Mouse (Mus musculus) neural tube, embryonic 15.5 days (tissue): ENCODE measurements around the gene Ttc7b. TPM values are rescaled to one million over a fixed set of nuclear protein-coding genes. Genes with fewer than 3 reads are reported as not detected.

Source experiments
- ATAC-seq: fragments of 200-750 bp; cut with Nextera tagmentation; 2 replicates; pipeline ENCODE4 v1.8.0; 2017; ENCODE audit warnings: mild to moderate bottlenecking, moderate TSS enrichment, moderate library complexity; ENCODE audit not compliant: low FRiP score
- H3K27ac ChIP-seq: fragments of 300-500 bp; sonication (generic); replicated peaks from 2 replicates; pipeline ENCODE4 v1.5.1; 2015; ENCODE audit warnings: mild to moderate bottlenecking, inconsistent platforms
- H3K27me3 ChIP-seq: fragments of 300-500 bp; sonication (generic); replicated peaks from 2 replicates; pipeline ENCODE4 v1.6.1; 2015; ENCODE audit warnings: inconsistent platforms
- H3K36me3 ChIP-seq: fragments of 300-500 bp; sonication (generic); 2 replicates; pipeline ENCODE4 v1.6.1; 2015; ENCODE audit warnings: inconsistent platforms
- H3K4me1 ChIP-seq: fragments of 300-500 bp; sonication (generic); 2 replicates; pipeline ENCODE4 v1.6.1; 2015; ENCODE audit warnings: inconsistent platforms
- H3K4me2 ChIP-seq: fragments of 300-500 bp; sonication (generic); 2 replicates; pipeline ENCODE4 v1.6.1; 2015; ENCODE audit warnings: inconsistent platforms, mild to moderate bottlenecking, moderate library complexity
- H3K4me3 ChIP-seq: fragments of 300-500 bp; sonication (generic); replicated peaks from 2 replicates; pipeline ENCODE4 v1.5.1; 2015; ENCODE audit warnings: mild to moderate bottlenecking, inconsistent platforms
- H3K9ac ChIP-seq: fragments of 300-500 bp; sonication (generic); replicated peaks from 2 replicates; pipeline ENCODE4 v1.6.1; 2015; ENCODE audit warnings: mild to moderate bottlenecking, inconsistent platforms
- H3K9me3 ChIP-seq: fragments of 300-500 bp; sonication (generic); replicated peaks from 2 replicates; pipeline ENCODE4 v1.6.1; 2016; ENCODE audit warnings: inconsistent platforms
- WGBS: fragments of 180-500 bp; shearing (Covaris S2); methylation state at CpG from one replicate; pipeline ENCODE4 v1.1.7; 2015; ENCODE audit warnings: mixed read lengths; 5-methylcytosine and 5-hydroxymethylcytosine counted together
- polyA plus RNA-seq: library from polyadenylated mRNA; unstranded; fragments of >200 nt; fragmentation: Nextera tagmentation; extraction: Ambion mirVana; gene quantifications from 2 replicates; pipeline ENCODE4 v1.2.1, GENCODE M21; 2015

Ttc7b gene
- polyA plus RNA-seq, 1 experiment from 2014 or later, result 10.2 TPM

GRCm38 (mm10) chr12:100406094-100406493 is 114.5 kb downstream of the Ttc7b start:
- Histone ChIP-seq H3K4me2 (no peak overlapping the region), H3K9me3 (no peaks in the 10 kb centered on the region), H3K27ac (no peak overlapping the region), H3K9ac (no peak overlapping the region), H3K4me1 (peaks cover 29% of the 10 kb centered on the region), H3K36me3 (peaks cover 10% of the 10 kb centered on the region), H3K4me3 (no peak overlapping the region), H3K27me3 (no peaks in the 10 kb centered on the region)
- WGBS, result 86% methylated on average over 11 of the region's 11 CpGs
- no peak for ATAC-seq

- 89% methylated on average over 8 of the region's 8 CpGs for WGBS
- Histone ChIP-seq H3K27me3 (no peaks in the 10 kb centered on the region), H3K36me3 (peaks cover 15% of the 10 kb centered on the region), H3K4me1 (peaks cover 29% of the 10 kb centered on the region), H3K4me3 (no peak overlapping the region), H3K9ac (no peak overlapping the region), H3K9me3 (no peaks in the 10 kb centered on the region), H3K4me2 (no peak overlapping the region), H3K27ac (no peak overlapping the region)
- ATAC-seq, result no peak
These were observed 115.1 kb downstream of the Ttc7b start for GRCm38 (mm10) chr12:100405512-100406030.

- no peaks in the 10 kb centered on the region for H3K27me3 ChIP-seq
- no peak overlapping the region for H3K9ac ChIP-seq
- no peaks in the 10 kb centered on the region for H3K9me3 ChIP-seq
- no peak overlapping the region for H3K4me2 ChIP-seq
- H3K4me1 ChIP-seq, result peaks cover 29% of the 10 kb centered on the region
- no peak for ATAC-seq
- no peak overlapping the region for H3K4me3 ChIP-seq
- no peak overlapping the region for H3K27ac ChIP-seq
- 54% methylated on average over 3 of the region's 3 CpGs for WGBS
- H3K36me3 ChIP-seq, result peaks cover 21% of the 10 kb centered on the region
These were observed 116.2 kb downstream of the Ttc7b start for GRCm38 (mm10) chr12:100404430-100404829.

- H3K27ac ChIP-seq, result no peak overlapping the region
- H3K27me3 ChIP-seq, result no peaks in the 10 kb centered on the region
- no peak overlapping the region for H3K9ac ChIP-seq
- peaks cover 22% of the 10 kb centered on the region for H3K36me3 ChIP-seq
- WGBS, result 91% methylated on average over 4 of the region's 4 CpGs
- no peak for ATAC-seq
- no peak overlapping the region for H3K4me3 ChIP-seq
- H3K4me1 ChIP-seq, result peaks cover 32% of the 10 kb centered on the region
- H3K4me2 ChIP-seq, result no peak overlapping the region
- no peaks in the 10 kb centered on the region for H3K9me3 ChIP-seq
These were observed 117.7 kb downstream of the Ttc7b start for GRCm38 (mm10) chr12:100403005-100403324.

- 95% methylated on average over 10 of the region's 10 CpGs for WGBS
- ATAC-seq, result no peak
These were observed 118.2 kb downstream of the Ttc7b start for GRCm38 (mm10) chr12:100402296-100403004.

GRCm38 (mm10) chr12:100400119-100400518 is 120.5 kb downstream of the Ttc7b start:
- no peak overlapping the region for H3K9ac ChIP-seq
- peaks cover 22% of the 10 kb centered on the region for H3K4me1 ChIP-seq
- H3K4me2 ChIP-seq, result no peak overlapping the region
- ATAC-seq, result no peak
- H3K27ac ChIP-seq, result no peak overlapping the region
- H3K4me3 ChIP-seq, result no peak overlapping the region
- H3K36me3 ChIP-seq, result peaks cover 26% of the 10 kb centered on the region
- H3K9me3 ChIP-seq, result no peaks in the 10 kb centered on the region
- WGBS, result 95% methylated on average over 3 of the region's 3 CpGs
- H3K27me3 ChIP-seq, result no peaks in the 10 kb centered on the region

More at GRCm38 (mm10) chr12:100402296-100403004, 118.2 kb downstream of the Ttc7b start:
- H3K36me3 ChIP-seq, result peaks cover 22% of the 10 kb centered on the region
- H3K9ac ChIP-seq, result no peak overlapping the region
- H3K9me3 ChIP-seq, result no peaks in the 10 kb centered on the region
- no peaks in the 10 kb centered on the region for H3K27me3 ChIP-seq
- H3K4me1 ChIP-seq, result peaks cover 34% of the 10 kb centered on the region
- no peak overlapping the region for H3K4me3 ChIP-seq
- no peak overlapping the region for H3K4me2 ChIP-seq
- H3K27ac ChIP-seq, result no peak overlapping the region

GRCm38 (mm10) chr12:100399126-100399727 is 121.4 kb downstream of the Ttc7b start:
- 87% methylated on average over 5 of the region's 5 CpGs for WGBS
- H3K4me3 ChIP-seq, result no peak overlapping the region
- ATAC-seq, result no peak
- H3K4me1 ChIP-seq, result peaks cover 18% of the 10 kb centered on the region
- H3K27ac ChIP-seq, result peak overlapping the region; percentile 54; the same call in 1 of the 2 replicates
- peaks cover 34% of the 10 kb centered on the region for H3K36me3 ChIP-seq
- H3K4me2 ChIP-seq, result no peak overlapping the region
- no peaks in the 10 kb centered on the region for H3K27me3 ChIP-seq
- no peaks in the 10 kb centered on the region for H3K9me3 ChIP-seq
- H3K9ac ChIP-seq, result no peak overlapping the region

- H3K9ac ChIP-seq, result no peak overlapping the region
- H3K27me3 ChIP-seq, result no peaks in the 10 kb centered on the region
- peak overlapping the region; percentile 54 for H3K27ac ChIP-seq
- WGBS, result 51% methylated on average over 8 of the region's 8 CpGs
- no peaks in the 10 kb centered on the region for H3K9me3 ChIP-seq
- H3K4me2 ChIP-seq, result no peak overlapping the region
- H3K4me3 ChIP-seq, result no peak overlapping the region
- H3K4me1 ChIP-seq, result peaks cover 16% of the 10 kb centered on the region
- no peak for ATAC-seq
- H3K36me3 ChIP-seq, result peaks cover 35% of the 10 kb centered on the region
These were observed 122.2 kb downstream of the Ttc7b start for GRCm38 (mm10) chr12:100398268-100398943.

- no peaks in the 10 kb centered on the region for H3K27me3 ChIP-seq
- peaks cover 27% of the 10 kb centered on the region for H3K36me3 ChIP-seq
- no peaks in the 10 kb centered on the region for H3K9me3 ChIP-seq
- no peak overlapping the region for H3K4me3 ChIP-seq
- ATAC-seq, result no peak
- no peak overlapping the region for H3K4me2 ChIP-seq
- no peak overlapping the region for H3K9ac ChIP-seq
- H3K4me1 ChIP-seq, result peaks cover 17% of the 10 kb centered on the region
- peak overlapping the region; percentile 54; the same call in 1 of the 2 replicates for H3K27ac ChIP-seq
- 53% methylated on average over 15 of the region's 15 CpGs for WGBS
These were observed 123.0 kb downstream of the Ttc7b start for GRCm38 (mm10) chr12:100397432-100398146.

- Histone ChIP-seq H3K4me3 (no peak overlapping the region), H3K9ac (no peak overlapping the region), H3K4me2 (no peak overlapping the region), H3K27ac (no peak overlapping the region), H3K4me1 (peaks cover 24% of the 10 kb centered on the region), H3K9me3 (no peaks in the 10 kb centered on the region), H3K36me3 (peaks cover 30% of the 10 kb centered on the region), H3K27me3 (no peaks in the 10 kb centered on the region)
- no peak for ATAC-seq
- WGBS, result 86% methylated on average over 2 of the region's 2 CpGs
These were observed 123.8 kb downstream of the Ttc7b start for GRCm38 (mm10) chr12:100396806-100397205.

- 87% methylated on average over 3 of the region's 3 CpGs for WGBS
- no peak overlapping the region for H3K9ac ChIP-seq
- no peak for ATAC-seq
- peaks cover 20% of the 10 kb centered on the region for H3K4me1 ChIP-seq
- H3K4me2 ChIP-seq, result no peak overlapping the region
- no peak overlapping the region for H3K27ac ChIP-seq
- peaks cover 25% of the 10 kb centered on the region for H3K36me3 ChIP-seq
- no peaks in the 10 kb centered on the region for H3K27me3 ChIP-seq
- H3K4me3 ChIP-seq, result no peak overlapping the region
- no peaks in the 10 kb centered on the region for H3K9me3 ChIP-seq
These were observed 127.1 kb downstream of the Ttc7b start for GRCm38 (mm10) chr12:100393532-100393931.
